Mouse (Mus musculus): ENCODE measurements at regions not wholly inside any gene's neighbourhood (a gene's known extent, or its start where the extent isn't known, plus 50 kb on each side); places are given as distances from the start of the nearest gene placed in this dataset.

DNA sequence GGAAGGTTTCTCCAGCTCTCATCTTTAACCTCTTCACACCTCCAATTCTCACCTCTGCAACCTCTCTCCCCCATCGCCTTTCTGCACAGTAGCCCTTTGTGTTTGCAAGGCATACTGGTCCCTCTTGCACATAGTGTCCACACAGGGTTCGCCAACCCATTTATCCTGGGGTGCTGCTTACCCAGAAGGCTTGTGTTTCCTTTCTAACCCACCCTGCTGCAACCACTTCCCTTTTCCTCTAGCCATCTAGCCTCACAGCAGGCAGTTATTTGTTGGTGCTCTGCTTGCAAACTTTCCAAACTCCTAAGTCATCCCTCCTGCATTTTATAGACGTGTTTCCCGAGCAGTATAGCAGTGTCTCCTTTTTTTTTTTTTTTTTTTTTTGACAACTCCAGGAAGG, 74.7 kb upstream of the Syt6 start:
- DNase-seq (ENCODE audit: low read depth, low spot score) (no peak), ATAC-seq (no peak)
- in situ Hi-C loops (cut with MboI; ENCODE audit: low pct_unique_long_range_greater_than_20kb) = loop anchor here (5.0 kb wide), 1 partner anchor 677 kb away; no protein-coding TSS in a partner anchor
- H3K27me3 ChIP-seq = no peaks in the 10 kb centered on the region
- POLR2A ChIA-PET = interaction anchor here (0.7 kb wide), 1 partner anchor 1010 kb away, joined by 5 read pairs; no protein-coding TSS in a partner anchor
- CTCF ChIA-PET = no interaction called here
- TF ChIP-seq CTCF (IDR thresholded peaks at IDR 0.05) = no peak

DNA sequence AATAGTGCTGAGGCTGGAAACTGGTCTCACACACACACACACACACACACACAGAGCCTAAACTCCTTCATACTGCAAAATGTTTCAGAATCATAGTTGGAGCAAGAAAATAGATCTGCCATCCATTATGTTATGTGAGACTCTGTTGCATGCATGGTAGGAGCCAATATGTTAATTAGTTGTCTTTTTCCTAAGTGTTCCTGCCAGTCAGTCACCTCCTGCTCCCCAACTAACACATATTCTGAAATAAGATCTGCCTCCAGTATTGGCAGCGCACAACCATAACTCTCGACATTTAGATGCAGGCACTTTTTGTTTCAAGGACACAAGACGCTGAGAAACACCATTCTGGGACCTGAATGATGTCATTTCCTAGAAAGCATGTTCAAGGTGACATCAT, 70.9 kb upstream of the Syt6 start:
- ChIA-PET POLR2A (no interaction called here), CTCF (no interaction called here)
- in situ Hi-C loops (cut with MboI; ENCODE audit: low pct_unique_long_range_greater_than_20kb) = loop anchor here (5.0 kb wide), 1 partner anchor 673 kb away; no protein-coding TSS in a partner anchor
- TF ChIP-seq CTCF (IDR thresholded peaks at IDR 0.05) = no peak
- DNase-seq (ENCODE audit: low read depth, low spot score) = no peak
- no peak for ATAC-seq
- H3K27me3 ChIP-seq = no peaks in the 10 kb centered on the region

DNA sequence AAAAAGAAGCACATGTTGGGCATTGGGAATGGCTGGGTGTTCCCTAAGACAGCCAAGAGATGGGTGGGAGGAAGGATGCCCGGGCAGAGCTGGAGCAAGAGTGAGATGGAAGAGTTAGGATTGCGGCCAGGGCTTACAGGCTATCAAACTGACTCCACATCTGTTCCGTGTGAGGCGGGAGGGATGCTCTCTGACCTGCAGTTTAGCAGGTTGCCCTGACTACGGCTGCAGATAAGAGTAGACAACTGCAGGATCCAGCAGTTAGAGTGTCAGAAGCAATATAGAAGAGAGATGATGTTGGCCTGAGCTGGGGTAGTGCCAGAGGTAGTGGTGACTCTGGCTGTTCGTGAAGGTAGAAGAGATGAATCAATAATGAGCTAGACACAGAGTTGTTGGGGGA, 61.6 kb upstream of the Syt6 start:
- ChIA-PET POLR2A (no interaction called here), CTCF (interaction anchor here (1.2 to 1.7 kb wide), 2 partner anchors 38 to 225 kb away, joined by 3 to 5 read pairs; partner anchors contain the start of genes Gm10964 and Olfml3)
- peaks cover 7% of the 10 kb centered on the region for H3K27me3 ChIP-seq
- DNase-seq (ENCODE audit: low read depth, low spot score) (no peak), ATAC-seq (no peak)
- no peak for TF ChIP-seq CTCF (IDR thresholded peaks at IDR 0.05)
- in situ Hi-C loops (cut with MboI; ENCODE audit: low pct_unique_long_range_greater_than_20kb) = no loop called here

DNA sequence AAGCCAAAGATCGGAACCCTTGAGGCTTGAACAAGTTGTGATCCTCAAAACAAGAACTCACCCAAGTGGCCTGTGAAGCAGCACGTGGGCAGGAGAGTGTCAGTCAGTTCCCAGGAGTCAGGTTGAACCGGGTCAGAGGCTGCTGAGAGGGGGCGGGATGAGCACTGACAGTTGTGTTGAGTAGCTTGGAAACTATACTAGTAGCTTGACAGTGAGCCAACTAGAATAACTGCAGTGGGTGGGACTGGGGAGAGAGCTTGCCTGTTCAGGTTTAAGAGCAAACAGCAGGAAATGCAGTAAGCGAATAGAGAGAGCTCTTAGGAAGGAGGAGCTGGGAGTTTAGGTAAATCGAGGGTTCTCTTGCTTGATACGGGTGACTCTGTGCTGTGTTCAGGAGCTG, 61.0 kb upstream of the Syt6 start:
- CTCF ChIA-PET = interaction anchor here (1.0 to 1.7 kb wide), 3 partner anchors 39 to 224 kb away, joined by 3 to 5 read pairs (median 4); partner anchors contain the start of genes Gm10964 and Olfml3
- DNase-seq (ENCODE audit: low read depth, low spot score) (no peak), ATAC-seq (no peak)
- H3K27me3 ChIP-seq = peaks cover 7% of the 10 kb centered on the region
- no peak for TF ChIP-seq CTCF (IDR thresholded peaks at IDR 0.05)
- POLR2A ChIA-PET = no interaction called here
- in situ Hi-C loops (cut with MboI; ENCODE audit: low pct_unique_long_range_greater_than_20kb) = no loop called here

DNA sequence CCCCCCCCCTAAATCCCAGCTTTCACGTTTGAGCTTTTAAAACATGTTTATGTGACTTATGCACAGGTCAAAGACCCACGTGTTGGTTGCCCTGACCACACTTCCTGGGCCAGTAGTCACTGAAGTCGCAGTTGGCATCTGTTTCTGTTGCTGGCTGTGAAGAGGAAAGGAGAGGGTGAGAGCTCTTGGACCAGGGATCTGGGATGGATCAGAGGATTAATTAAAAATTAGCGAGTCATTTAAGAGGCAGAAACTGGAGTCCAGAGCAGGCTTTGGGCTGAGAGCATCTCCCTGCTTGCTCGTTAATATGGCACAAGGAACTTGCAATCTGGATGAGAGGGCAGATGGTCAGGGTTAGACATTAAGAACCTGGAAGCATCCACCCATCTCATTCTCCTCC, 59.1 kb upstream of the Syt6 start:
- POLR2A ChIA-PET = interaction anchor here (0.6 kb wide), 1 partner anchor 73 kb away, joined by 4 read pairs; no protein-coding TSS in a partner anchor
- ATAC-seq (no peak), DNase-seq (ENCODE audit: low read depth, low spot score) (no peak)
- in situ Hi-C loops (cut with MboI; ENCODE audit: low pct_unique_long_range_greater_than_20kb) = no loop called here
- TF ChIP-seq CTCF (IDR thresholded peaks at IDR 0.05) = no peak
- peaks cover 7% of the 10 kb centered on the region for H3K27me3 ChIP-seq
- CTCF ChIA-PET = no interaction called here

DNA sequence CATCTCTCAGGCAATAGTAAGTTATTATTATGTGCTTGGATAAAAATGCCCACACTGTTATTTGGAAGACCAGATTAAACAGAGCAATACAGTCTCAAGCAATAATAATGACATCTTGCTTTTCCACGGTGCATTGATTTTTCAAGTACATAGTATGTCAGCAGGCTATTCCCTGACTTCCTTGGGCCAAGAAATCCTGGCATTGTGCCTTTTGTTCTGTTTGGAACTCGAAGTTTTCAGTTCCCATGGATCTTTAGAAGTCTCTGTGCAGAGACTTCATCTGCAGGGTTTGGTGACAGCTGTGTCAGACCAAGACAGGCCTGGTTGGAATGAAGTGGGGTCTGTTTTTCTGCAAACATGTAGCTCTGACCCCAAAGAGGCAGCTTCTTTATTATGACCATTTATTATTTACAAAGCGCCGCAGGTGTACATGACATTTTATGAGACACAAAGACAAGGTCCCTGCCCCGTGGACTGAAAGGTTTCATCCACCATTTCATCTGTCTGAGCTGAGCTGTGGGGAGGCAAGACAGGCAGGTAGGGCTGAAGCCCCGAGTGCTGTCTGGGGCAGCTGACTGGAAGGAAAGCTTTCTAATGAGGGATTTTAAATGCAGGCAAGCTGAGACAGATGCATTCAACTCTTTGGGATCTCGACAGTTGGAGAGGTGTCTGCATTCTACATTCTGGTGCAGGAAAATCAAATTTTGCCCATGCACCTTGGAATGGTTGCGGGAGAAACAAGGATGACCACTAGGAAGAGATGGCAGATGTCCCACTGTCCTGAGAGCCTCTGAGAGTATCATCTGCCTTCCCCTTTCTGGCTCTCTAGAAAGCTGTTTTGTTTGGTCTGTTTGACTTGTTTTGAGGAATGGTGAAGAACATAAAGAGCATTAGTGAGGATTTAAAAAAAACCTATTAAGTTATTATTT, 57.4 kb upstream of the Syt6 start:
- in situ Hi-C loops (cut with MboI; ENCODE audit: low pct_unique_long_range_greater_than_20kb) = no loop called here
- POLR2A ChIA-PET = no interaction called here
- CTCF ChIA-PET = interaction anchor here (1.6 kb wide), 1 partner anchor 662 kb away, joined by 3 read pairs; no protein-coding TSS in a partner anchor

DNA sequence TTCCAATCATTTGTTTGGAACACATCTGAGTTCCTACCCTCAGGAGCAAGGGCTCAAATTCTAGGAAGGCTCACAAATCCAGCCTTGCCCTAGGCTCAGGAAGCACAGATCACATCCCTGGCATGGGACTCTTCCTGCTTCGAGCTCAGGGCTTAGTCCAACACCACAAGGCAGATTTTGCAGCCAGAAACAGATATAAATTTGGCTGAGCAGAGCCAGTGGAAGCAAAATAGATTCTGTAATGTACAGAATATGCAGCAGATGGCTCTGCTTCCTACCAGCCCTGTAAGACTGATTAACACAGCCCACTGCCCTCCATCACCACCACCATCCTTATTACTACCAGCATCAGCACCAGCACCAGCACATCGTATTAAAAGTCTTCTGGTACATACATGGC, 56.4 kb upstream of the Syt6 start:
- in situ Hi-C loops (cut with MboI; ENCODE audit: low pct_unique_long_range_greater_than_20kb) = no loop called here
- POLR2A ChIA-PET = no interaction called here
- TF ChIP-seq CTCF (IDR thresholded peaks at IDR 0.05) = no peak
- H3K27me3 ChIP-seq = peaks cover 7% of the 10 kb centered on the region
- no peak for ATAC-seq
- DNase-seq (ENCODE audit: low read depth, low spot score) = no peak
- CTCF ChIA-PET = no interaction called here

More for the DNA sequence above, 57.4 kb upstream of the Syt6 start:
- DNase-seq (ENCODE audit: low read depth, low spot score) (no peak), ATAC-seq (no peak)
- H3K27me3 ChIP-seq = peaks cover 7% of the 10 kb centered on the region
- TF ChIP-seq CTCF (IDR thresholded peaks at IDR 0.05) = no peak

All from Patski (cell line).